Mouse (Mus musculus): Measurements from ENCODE around the gene Snx18.

GRCm38 (mm10) chr13:113617338-113617890 is 950 bp downstream of the Snx18 start:
- TF ChIP-seq MAX (IDR thresholded peaks at IDR 0.05; ENCODE audit: low read length) (no peak), SIN3A (IDR thresholded peaks at IDR 0.05; ENCODE audit: low read length) (no peak), CTCF (conservative IDR thresholded peaks at IDR 0.05 in 1 of 2, IDR thresholded peaks at IDR 0.05 in 1 of 2; ENCODE audit: low read depth in 2 of 2, low read length in 2 of 2) (no peak), POLR2A (IDR thresholded peaks at IDR 0.05; ENCODE audit: low read depth, low read length) (no peak), BHLHE40 (IDR thresholded peaks at IDR 0.05; ENCODE audit: low read depth, low read length) (no peak), CHD1 (IDR thresholded peaks at IDR 0.05; ENCODE audit: low read depth, low read length) (no peak), UBTF (IDR thresholded peaks at IDR 0.05; ENCODE audit: low read depth, low read length) (no peak), MYC (IDR thresholded peaks at IDR 0.05; ENCODE audit: low read depth, low read length) (no peak), IRF4 (IDR thresholded peaks at IDR 0.05; ENCODE audit: low read depth, low read length) (no peak), HCFC1 (IDR thresholded peaks at IDR 0.05; ENCODE audit: low read depth, low read length) (no peak), EP300 (IDR thresholded peaks at IDR 0.05; ENCODE audit: low read length) (no peak)

Data from CH12.LX (cell line).